Mouse (Mus musculus) heart, adult 8-10 months (tissue): ENCODE measurements around the gene Trp53i11. TPM values are rescaled to one million over a fixed set of nuclear protein-coding genes. Genes with fewer than 3 reads are reported as not detected.

Source experiments
- DNase-seq: peaks from one replicate; pipeline ENCODE4 v3.0.0; 2022; ENCODE audit warnings: low spot score
- total RNA-seq, 4 experiments: library from RNA; stranded (reverse); gene quantifications; 2 replicates each; pipeline ENCODE4 v1.2.4; 2022

Gene Trp53i11
- total RNA-seq, 4 experiments from 2014 or later, result 14.0 to 37.8 (median 23.2) TPM

- DNase-seq, result no peak
Measured at GRCm38 (mm10) chr2:93238864-93239263, 51.5 kb downstream of the Trp53i11 start.

- no peak for DNase-seq
Measured at GRCm38 (mm10) chr2:93242166-93242565, 54.8 kb downstream of the Trp53i11 start.

DNA sequence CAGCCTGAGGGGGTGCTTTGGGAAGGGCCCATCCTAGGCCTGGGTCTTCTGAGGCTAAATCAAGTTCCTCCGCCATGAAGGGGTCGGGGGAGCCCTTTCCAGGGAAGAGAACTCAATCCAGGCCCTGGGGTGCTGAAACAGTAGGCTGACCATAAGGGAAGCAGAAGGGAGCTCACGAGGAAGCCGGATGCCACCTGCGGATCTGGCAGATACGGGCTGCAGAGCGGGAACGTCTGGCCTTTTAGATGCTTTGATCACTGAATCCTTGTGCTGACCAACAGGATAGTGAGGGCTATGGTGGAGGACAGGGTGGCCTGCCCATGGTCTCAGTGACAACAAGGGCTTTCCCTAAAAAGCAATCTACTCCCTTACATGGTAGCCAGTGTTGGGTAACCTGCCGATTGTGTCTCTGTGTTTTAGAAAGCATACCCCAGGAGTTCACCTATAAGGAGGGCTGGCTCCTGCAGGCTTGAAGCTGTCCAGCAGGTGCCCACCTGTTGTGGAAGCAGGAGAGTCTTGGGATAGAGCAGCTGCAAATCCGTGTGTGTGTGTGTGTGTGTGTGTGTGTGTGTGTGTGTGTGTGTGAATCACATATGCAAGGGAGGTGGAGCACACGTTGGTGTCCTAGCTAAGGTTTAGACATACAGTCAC, 56.2 kb downstream of the Trp53i11 start:
- no peak for DNase-seq

GRCm38 (mm10) chr2:93244090-93244443, 56.7 kb downstream of the Trp53i11 start:
- DNase-seq, result no peak

- no peak for DNase-seq
Measured at GRCm38 (mm10) chr2:93249058-93249457, 61.7 kb downstream of the Trp53i11 start.

GRCm38 (mm10) chr2:93250611-93251010, 63.3 kb downstream of the Trp53i11 start:
- no peak for DNase-seq

Other genes starting within 250 kb of the Trp53i11 start
- 10 to 100 TPM in 2 of 4 experiments, 1 to 10 TPM in 2; 5.7 to 10.5 (median 9.3) TPM for gene Prdm11, start 141.4 kb upstream of the Trp53i11 start, total RNA-seq
- 1 to 10 TPM; 7.3 to 9.9 (median 9.0) TPM for gene Tspan18, start 147.0 kb downstream of the Trp53i11 start, total RNA-seq